Mouse (Mus musculus) C2C12 (cell line): Measurements from ENCODE around the gene Ccdc34. TPM values are rescaled to one million over a fixed set of nuclear protein-coding genes. Genes with fewer than 3 reads are reported as not detected.
"Not testable (repeated sequence)": the region's sequence is repeated elsewhere in the genome, so short reads cannot be mapped to it uniquely, and the experiment has no call there.

ENCODE experiments used
- H3K27me3 ChIP-seq: one replicate; pipeline ENCODE4 v1.6.1; 2011; ENCODE audit not compliant: control insufficient read depth, insufficient read depth, insufficient read length
- H3K36me3 ChIP-seq: one replicate; pipeline ENCODE4 v1.6.1; 2011; ENCODE audit not compliant: control insufficient read depth, insufficient read depth
- H3K4me3 ChIP-seq: one replicate; pipeline ENCODE4 v1.5.1; 2011; ENCODE audit warnings: mild to moderate bottlenecking, control low read depth; ENCODE audit not compliant: poor library complexity, insufficient read depth, severe bottlenecking
- H3K79me2 ChIP-seq: one replicate; pipeline ENCODE4 v1.6.1; 2011; ENCODE audit not compliant: control insufficient read depth, insufficient read depth
- H3K79me3 ChIP-seq: one replicate; pipeline ENCODE4 v1.6.1; 2011; ENCODE audit warnings: low read depth, control low read depth
- H3ac ChIP-seq: one replicate; pipeline ENCODE3; 2011; ENCODE audit warnings: low read depth; ENCODE audit not compliant: control insufficient read depth, insufficient read length
- CEBPB ChIP-seq: IDR thresholded peaks from one replicate; pipeline ENCODE4 v1.6.1; 2011; ENCODE audit warnings: low read depth, mild to moderate bottlenecking, control low read depth, moderate library complexity
- CTCF ChIP-seq: IDR thresholded peaks from one replicate; pipeline ENCODE4 v1.5.1; 2011; ENCODE audit not compliant: control insufficient read depth, insufficient read depth, insufficient read length
- FOSL1 ChIP-seq: IDR thresholded peaks from one replicate; pipeline ENCODE4 v1.8.0; 2011; ENCODE audit warnings: mild to moderate bottlenecking, low read length; ENCODE audit not compliant: poor library complexity, insufficient read depth, severe bottlenecking
- MAX ChIP-seq: IDR thresholded peaks from one replicate; pipeline ENCODE4 v1.6.1; 2011; ENCODE audit warnings: mild to moderate bottlenecking, control low read depth
- MYOD1 ChIP-seq: IDR thresholded peaks from one replicate; pipeline ENCODE4 v1.6.1; 2011; ENCODE audit warnings: low read depth; ENCODE audit not compliant: control insufficient read depth, insufficient read length
- MYOG ChIP-seq: IDR thresholded peaks from one replicate; pipeline ENCODE4 v1.6.1; 2011; ENCODE audit not compliant: control insufficient read depth, insufficient read length; ENCODE audit errors: extremely low read depth
- USF1 ChIP-seq: IDR thresholded peaks from one replicate; pipeline ENCODE4 v1.6.1; 2011; ENCODE audit warnings: low read depth, mild to moderate bottlenecking, control low read depth, moderate library complexity
- polyA plus RNA-seq: library from polyadenylated mRNA; unstranded; fragments of >200 nt; fragmentation: generic; extraction: Trizol; gene quantifications from one replicate; pipeline ENCODE4 v1.2.1, GENCODE M21; 2012; ENCODE audit warnings: missing spikeins

Gene Ccdc34
- polyA plus RNA-seq, 1 experiment: 18.5 TPM

GRCm38 (mm10) chr2:110137291-110137690, 119.7 kb downstream of the Ccdc34 start:
- Histone ChIP-seq H3K4me3 (no peak overlapping the region), H3ac (no peak overlapping the region), H3K27me3 (no peaks in the 10 kb centered on the region), H3K79me3 (no peaks in the 10 kb centered on the region), H3K36me3 (no peaks in the 10 kb centered on the region), H3K79me2 (no peaks in the 10 kb centered on the region)
- TF ChIP-seq MYOG (no peak), USF1 (no peak), FOSL1 (no peak), CTCF (no peak), MAX (no peak), CEBPB (no peak), MYOD1 (no peak)

- H3K4me3 ChIP-seq: no peak overlapping the region
These were observed 120.5 kb downstream of the Ccdc34 start for GRCm38 (mm10) chr2:110138096-110138495.

GRCm38 (mm10) chr2:110147980-110148379, 130.4 kb downstream of the Ccdc34 start:
- H3K36me3 ChIP-seq, H3K27me3 ChIP-seq, H3K79me2 ChIP-seq, H3ac ChIP-seq, H3K4me3 ChIP-seq, H3K79me3 ChIP-seq: not testable (repeated sequence)

More at GRCm38 (mm10) chr2:110138096-110138495, 120.5 kb downstream of the Ccdc34 start:
- TF ChIP-seq CTCF: no peak
- TF ChIP-seq FOSL1: no peak
- TF ChIP-seq CEBPB: no peak
- no peak for TF ChIP-seq MYOD1
- no peak for TF ChIP-seq USF1
- no peak for TF ChIP-seq MAX
- no peak for TF ChIP-seq MYOG
- H3K36me3 ChIP-seq: no peaks in the 10 kb centered on the region
- H3K79me3 ChIP-seq: no peaks in the 10 kb centered on the region
- no peaks in the 10 kb centered on the region for H3K79me2 ChIP-seq
- no peaks in the 10 kb centered on the region for H3K27me3 ChIP-seq
- no peak overlapping the region for H3ac ChIP-seq

GRCm38 (mm10) chr2:110149246-110149645, 131.6 kb downstream of the Ccdc34 start:
- Histone ChIP-seq H3ac (no peak overlapping the region), H3K79me2 (no peaks in the 10 kb centered on the region), H3K27me3 (no peaks in the 10 kb centered on the region), H3K4me3 (no peak overlapping the region), H3K79me3 (no peaks in the 10 kb centered on the region), H3K36me3 (no peaks in the 10 kb centered on the region)
- TF ChIP-seq USF1: no peak
- TF ChIP-seq MAX: no peak
- no peak for TF ChIP-seq CEBPB
- no peak for TF ChIP-seq FOSL1
- no peak for TF ChIP-seq MYOG
- no peak for TF ChIP-seq MYOD1
- no peak for TF ChIP-seq CTCF

GRCm38 (mm10) chr2:110156321-110156720, 138.7 kb downstream of the Ccdc34 start:
- Histone ChIP-seq H3K79me3 (no peaks in the 10 kb centered on the region), H3K79me2 (no peaks in the 10 kb centered on the region), H3ac (no peak overlapping the region), H3K36me3 (no peaks in the 10 kb centered on the region), H3K27me3 (no peaks in the 10 kb centered on the region), H3K4me3 (no peak overlapping the region)
- no peak for TF ChIP-seq MYOD1
- TF ChIP-seq MYOG: no peak
- no peak for TF ChIP-seq MAX
- TF ChIP-seq FOSL1: peak; percentile 77
- peak; percentile 7 for TF ChIP-seq CEBPB
- no peak for TF ChIP-seq USF1
- TF ChIP-seq CTCF: no peak

- H3ac ChIP-seq: no peak overlapping the region
- TF ChIP-seq MYOD1: peak; percentile 84
- TF ChIP-seq CTCF: no peak
- peak; percentile 45 for TF ChIP-seq MAX
- no peak for TF ChIP-seq MYOG
- peak; percentile 50 for TF ChIP-seq FOSL1
- no peak for TF ChIP-seq CEBPB
- TF ChIP-seq USF1: no peak
- no peak overlapping the region for H3K4me3 ChIP-seq
- H3K79me2 ChIP-seq: no peaks in the 10 kb centered on the region
- no peaks in the 10 kb centered on the region for H3K79me3 ChIP-seq
- H3K27me3 ChIP-seq: no peaks in the 10 kb centered on the region
- no peaks in the 10 kb centered on the region for H3K36me3 ChIP-seq
These were observed 147.4 kb downstream of the Ccdc34 start for GRCm38 (mm10) chr2:110165003-110165402.
